Mouse (Mus musculus) CD8-positive naive resting alpha-beta T cell, adult 2 months (primary cell): ENCODE results near the gene Cyb561.
A peak's percentile ranks its signal among the peaks of the same experiment; 100 is the strongest.

Experiments used
- DNase-seq, 2 experiments: peaks; one replicate each; pipeline ENCODE4 v3.0.0; 2022; ENCODE audit warnings: low read depth in 2 of 2, low spot score in 2 of 2

Gene Cyb561

DNA sequence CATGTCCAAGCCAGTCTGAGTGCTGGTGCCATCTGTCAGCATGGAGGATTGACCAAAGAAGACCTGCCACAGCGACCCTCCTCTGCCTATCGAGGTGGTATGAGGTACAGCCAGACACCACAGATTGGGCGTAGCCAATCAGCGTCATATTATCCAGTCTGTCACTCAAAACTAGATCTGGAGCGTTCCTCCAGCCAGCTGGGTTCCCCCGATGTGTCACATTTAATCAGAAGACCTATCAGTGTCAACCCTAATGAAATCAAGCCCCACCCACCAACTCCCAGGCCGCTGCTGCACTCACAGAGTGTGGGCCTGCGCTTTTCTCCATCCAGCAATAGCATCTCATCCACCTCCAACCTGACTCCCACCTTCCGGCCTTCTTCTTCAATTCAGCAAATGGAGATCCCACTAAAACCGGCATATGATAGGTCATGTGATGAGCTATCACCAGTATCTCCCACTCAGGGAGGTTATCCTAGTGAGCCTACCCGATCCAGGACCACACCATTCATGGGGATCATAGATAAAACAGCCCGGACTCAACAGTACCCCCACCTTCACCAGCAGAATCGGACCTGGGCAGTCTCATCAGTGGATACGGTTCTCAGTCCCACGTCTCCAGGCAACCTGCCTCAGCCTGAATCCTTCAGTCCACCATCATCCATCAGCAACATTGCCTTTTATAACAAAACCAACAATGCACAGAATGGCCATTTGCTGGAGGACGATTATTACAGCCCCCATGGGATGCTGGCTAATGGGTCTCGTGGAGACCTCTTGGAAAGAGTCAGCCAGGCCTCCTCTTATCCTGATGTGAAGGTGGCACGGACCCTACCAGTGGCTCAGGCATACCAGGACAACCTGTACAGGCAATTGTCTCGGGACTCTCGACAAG lies 30.1 kb downstream of the Cyb561 start:
- no peak for DNase-seq

DNA sequence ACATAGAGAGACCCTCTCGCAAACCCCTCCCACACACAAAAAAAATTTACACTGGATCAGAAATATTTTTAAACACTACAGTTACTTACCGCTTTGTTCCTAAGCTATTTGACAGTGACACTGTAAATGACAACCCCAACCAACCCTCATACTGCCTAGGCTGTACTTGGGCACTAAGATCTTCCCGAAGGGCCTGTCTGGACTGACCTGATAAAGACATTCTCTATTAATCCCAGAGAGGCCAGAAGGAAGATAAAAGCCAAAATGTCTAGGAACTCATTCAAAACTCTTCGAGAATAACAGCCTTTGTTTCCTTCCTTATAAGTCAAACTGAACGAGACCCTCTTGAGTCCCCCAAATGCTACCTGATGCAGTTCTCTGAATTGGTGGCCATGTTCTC lies 31.9 kb downstream of the Cyb561 start:
- no peak for DNase-seq

DNA sequence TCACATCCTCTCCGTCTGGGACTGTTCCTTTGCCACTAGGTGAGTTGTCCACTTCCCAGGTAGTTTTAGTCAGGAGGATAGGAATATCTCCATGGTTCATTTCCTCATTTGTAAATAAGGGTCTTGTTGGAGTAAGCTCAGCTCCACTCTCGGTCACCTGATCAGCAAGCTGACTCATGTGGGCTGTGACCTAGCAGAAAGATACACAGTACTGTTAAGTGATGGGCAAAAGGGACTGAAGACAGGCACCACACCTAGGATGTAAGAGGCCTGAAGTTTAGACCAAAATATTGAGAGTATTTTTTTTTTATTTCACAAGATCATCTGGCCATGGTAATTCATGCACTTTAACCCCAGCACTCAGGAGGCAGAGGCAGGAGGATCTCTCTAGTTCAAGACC lies 32.3 kb downstream of the Cyb561 start:
- DNase-seq, result no peak

DNA sequence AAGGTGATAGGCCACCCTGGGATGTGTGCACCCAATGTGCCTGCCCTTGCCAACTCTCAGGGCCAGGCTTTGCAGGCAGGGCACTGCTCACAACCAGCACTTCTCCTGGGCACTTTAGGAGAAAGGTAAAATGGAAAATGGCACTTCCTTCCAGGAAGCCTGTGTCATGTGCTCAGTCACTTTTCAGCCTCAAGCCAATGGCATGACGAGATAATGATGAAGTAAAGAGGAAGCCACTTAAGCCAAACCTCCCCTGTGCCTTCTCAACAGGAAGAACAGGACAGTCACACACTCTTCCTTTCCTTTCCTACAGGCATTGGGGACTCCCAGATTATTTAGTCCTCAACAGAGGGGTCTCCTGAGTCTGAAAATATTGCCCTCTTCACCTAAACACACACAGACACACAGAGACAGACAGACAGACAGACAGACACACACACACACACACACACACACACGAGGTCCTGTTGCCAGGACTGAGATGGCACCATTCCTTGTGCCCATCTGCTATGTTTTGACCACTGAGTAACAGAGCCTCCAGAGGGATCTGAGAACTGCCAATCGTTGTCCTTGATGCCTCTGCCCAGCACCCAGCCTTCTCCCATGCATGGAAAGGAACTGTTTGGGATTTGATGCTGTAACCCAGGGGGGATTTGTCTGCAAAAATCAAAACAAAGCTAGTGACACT lies 32.9 kb downstream of the Cyb561 start:
- DNase-seq, result no peak

DNA sequence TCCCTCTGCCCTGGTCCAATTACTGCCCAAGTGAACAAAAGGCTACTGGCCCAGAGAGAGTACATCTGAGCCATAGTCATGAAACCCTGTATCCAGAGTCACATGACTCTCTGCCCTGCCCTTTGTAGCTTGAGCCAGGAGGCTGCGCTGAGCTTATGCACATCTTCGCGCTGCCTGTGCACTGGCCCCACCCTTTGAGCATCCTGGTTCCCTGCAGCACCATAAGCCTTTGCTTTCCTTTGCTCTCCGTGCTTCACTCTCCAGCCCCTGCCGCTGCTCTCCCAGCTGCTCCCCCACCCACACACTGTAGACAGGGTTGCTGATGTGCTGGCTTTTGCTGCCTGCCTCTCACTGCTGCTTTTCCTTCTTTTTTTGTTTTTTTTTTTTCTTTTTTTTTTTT lies 39.6 kb downstream of the Cyb561 start:
- no peak for DNase-seq

DNA sequence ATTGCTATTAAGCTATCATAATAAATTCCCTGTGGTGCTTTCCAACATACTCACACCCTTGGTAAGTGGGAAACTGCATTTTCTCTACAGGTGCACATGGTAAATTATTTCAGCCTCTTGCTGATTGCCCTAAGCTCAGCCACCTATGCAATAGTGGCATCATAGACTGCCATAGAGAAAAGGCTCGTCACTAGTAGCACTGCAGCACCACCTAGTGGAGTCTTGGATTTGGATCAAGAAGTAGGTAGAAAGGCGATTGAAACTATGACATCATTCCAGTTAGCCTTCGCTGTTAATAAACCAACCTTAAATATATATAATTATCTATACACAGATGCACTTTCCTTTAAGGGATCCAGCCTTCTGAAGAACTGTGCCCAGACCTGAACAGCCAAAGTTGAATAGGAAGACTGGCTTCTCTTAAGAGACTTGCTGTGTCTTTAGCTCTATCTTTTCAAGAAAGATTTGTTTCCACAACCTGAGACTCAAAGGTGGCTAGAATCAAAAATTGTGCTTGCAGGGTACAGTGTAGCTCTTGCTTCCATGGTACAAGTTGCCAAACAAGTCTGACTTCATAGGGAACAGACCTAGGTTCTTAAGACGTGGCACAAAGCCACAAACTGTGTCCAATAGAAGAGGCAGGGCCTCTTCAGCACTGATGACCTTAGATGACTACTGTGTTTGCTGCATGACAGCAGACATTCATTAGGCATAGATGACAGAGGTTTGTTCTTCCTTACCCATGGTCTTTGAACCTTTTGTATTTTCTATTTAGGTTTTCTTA lies 41.4 kb downstream of the Cyb561 start:
- DNase-seq, result peak; percentile 53 to 68

DNA sequence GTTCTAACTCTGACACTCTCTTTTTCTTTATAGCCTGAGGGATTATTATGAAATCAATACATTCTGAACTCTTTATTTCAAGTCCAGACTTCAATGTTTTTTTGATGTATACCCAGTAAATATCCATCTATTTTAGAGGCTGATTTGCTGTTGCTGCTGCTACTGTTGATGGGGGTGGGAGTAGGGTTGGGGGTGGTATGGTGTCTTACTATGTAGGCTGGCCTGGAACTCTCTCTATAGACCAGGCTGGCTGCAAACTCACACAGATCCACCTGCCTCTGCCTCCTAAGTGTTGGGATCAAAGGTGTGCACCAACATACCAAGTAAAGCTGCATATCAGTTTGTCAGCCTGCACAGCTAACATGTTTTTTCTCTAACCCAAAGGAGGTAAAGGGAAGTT lies 42.0 kb downstream of the Cyb561 start:
- no peak for DNase-seq

DNA sequence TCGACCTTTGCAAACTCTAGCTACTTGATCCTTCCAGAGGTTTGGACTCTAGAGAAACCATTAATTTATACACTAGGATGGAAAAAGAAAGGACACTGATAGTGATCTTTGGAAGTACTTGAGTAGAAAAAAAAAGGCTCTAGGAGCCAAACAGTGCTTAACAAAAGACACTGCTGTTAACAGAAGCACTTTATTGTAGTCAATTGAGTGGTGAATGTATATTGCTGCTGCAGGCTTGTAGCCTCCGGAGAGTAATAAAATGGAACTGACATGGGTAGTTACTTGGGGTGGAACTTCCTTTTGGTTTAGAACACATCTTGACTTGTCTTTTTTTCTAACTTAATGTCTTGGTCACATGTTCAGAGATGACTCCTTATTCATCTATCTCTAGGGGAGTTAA lies 43.5 kb downstream of the Cyb561 start:
- DNase-seq, result no peak

DNA sequence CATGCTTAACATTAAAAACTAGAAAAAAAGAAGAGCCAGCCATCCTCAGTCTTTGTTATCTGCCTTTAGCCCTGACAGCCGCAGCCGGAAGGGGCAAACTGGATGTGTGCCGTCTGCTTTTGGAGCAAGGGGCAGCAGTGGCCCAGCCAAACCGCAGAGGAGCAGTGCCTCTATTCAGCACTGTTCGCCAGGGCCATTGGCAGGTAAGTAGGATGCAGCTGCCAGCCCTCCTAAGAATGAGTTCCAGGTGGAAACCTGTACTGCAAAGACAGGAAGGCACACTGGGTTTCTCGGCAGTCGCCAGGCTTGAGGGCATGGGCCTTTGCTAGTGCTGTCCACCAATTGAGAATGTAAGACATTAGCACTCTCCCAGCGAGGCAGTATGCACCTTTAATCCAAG lies 44.2 kb downstream of the Cyb561 start:
- no peak for DNase-seq

DNA sequence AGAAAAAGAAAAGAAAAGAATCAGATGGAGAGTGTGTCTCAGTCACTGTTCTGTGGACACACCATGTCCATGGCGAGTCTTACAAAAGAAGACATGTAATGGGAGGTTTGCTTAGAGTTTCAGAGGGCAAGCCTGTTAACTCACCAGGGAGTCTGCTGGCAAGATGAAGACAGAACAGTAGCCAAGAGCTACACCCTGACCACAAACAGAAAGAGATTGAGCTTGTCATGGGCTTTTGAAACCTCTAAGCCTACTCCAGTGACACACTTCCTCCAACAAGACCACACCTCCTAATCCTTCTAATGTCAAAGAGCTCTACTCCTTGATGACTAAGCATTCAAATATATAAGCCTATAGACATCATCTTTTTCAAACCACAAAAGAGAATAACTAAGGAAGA lies 45.8 kb downstream of the Cyb561 start:
- DNase-seq, result no peak

DNA sequence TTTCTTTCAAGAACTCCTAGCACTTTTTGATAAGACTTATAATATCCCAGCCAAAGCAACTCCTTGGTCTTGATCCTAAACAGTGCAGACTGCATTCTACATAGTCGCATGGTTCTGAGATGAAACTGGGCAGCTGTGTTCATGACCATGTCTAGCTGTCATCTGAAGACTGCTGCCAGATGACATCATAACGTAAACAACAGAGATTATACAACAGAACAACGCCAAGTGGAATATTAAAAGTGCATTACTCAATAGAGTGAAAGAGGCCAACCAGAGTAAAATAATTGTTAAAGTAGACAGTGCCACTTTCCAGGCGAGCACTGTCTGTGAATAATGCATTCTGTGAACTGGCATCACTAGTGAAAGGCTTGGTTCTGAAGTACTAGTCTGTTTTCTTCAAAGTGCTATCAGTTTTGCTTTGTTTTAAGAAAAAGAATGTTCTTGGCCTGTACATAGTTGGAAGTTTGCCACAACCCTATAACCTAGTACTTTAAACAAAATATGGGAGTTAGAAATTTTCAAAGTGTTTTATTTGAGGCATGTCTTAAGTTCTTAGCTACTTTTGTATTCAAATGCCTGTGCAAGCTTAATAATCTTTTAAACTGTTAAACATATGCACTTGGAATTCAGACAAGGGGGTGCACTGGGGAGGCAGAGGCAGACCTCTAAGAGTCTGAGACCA lies 47.5 kb downstream of the Cyb561 start:
- no peak for DNase-seq

DNA sequence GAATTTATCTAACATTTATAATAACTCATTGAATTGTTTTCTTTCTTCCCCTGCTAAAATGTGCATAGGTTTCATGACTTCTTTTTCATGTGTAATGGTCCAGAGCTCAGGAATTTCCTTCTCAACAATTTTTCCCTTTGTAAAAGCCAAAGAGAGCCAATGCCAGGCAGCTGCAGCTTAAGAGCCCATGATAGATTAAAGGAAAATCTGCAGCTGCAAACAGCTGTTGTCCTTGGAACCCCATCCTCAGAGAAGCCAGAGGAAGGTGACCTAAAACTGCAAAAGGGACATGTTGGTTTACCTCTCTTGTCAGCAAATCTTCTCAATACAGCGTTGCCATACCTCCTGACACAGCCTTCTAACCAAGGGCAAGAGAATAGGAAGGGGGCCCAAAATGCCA lies 50.2 kb downstream of the Cyb561 start:
- DNase-seq, result no peak

DNA sequence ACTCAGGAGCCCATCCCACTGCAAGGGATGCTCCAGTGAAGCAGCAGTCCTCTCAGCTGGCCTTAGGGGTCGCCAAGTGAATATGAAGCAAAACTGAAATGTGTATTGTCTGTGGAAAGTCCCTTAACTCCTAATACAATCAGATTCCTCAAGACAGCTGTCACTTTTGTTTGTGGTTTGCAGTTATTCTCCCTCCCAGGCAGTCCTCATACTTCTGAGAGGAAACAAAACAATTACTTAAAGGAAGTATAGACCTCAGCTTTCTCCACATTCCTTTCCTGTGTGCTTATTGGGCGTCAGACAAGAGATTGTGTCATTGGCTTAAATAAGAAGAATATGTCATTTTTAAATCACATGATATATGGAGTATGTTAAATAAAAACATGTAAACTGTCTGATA lies 51.6 kb downstream of the Cyb561 start:
- DNase-seq, result no peak

DNA sequence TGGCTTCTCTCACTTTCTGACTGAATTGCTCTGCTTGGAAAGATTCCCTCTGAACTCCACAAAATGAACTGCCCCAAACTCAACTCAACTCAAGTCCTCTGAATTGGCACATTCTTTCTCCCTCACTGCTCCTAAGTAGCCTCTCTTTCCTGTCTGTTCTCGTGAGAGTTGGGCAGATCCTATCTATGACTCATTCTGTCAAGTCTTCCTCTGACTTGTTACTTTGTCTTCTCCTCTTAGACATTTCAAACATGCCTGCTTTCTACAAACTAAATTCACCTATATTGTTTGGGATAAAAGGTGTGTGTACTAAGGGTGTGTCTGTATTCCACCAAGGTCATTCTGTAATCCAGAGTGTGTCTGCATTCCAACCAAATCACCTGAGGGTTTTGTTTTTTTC lies 54.0 kb downstream of the Cyb561 start:
- no peak for DNase-seq

DNA sequence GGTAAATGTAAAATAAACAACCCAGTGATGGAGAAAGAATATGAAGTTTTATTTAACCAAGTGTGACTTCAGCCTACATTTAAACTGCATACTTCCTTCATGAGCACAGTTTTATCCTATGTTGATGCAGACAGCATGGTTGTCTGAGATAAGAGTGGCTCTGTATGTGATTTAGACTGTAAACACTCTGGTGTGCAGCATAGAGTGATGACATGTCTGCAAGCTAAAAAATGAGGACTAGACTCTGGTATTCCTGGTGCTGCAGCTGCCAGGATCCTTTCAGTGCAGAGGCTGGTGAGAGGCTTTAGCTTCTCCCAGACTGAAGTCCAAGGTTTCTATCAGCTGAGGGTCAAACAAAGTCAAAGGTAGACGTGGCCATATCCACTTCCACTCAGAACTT lies 65.9 kb downstream of the Cyb561 start:
- DNase-seq, result no peak

DNA sequence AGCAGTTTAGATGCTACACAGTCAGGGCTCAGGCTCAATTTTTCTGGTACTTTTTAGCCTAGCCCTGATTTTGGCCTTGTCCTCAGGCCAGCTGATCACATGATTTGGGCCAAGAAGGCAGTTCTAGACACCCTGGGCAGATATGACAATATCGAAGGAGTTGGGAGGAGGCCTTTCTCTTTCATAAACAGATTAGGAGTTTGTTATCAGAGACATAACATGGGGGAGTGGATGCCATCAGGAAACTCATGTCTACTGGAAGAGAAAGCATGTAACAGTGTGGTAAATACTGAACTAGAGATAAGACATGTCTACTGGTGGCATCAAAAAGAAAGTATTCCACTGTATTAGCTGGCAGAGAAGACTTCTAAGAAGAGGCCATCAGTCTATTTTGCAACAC lies 67.6 kb downstream of the Cyb561 start:
- no peak for DNase-seq
